Mouse (Mus musculus): Measurements from ENCODE around the gene Mdn1.

Mdn1 gene

DNA sequence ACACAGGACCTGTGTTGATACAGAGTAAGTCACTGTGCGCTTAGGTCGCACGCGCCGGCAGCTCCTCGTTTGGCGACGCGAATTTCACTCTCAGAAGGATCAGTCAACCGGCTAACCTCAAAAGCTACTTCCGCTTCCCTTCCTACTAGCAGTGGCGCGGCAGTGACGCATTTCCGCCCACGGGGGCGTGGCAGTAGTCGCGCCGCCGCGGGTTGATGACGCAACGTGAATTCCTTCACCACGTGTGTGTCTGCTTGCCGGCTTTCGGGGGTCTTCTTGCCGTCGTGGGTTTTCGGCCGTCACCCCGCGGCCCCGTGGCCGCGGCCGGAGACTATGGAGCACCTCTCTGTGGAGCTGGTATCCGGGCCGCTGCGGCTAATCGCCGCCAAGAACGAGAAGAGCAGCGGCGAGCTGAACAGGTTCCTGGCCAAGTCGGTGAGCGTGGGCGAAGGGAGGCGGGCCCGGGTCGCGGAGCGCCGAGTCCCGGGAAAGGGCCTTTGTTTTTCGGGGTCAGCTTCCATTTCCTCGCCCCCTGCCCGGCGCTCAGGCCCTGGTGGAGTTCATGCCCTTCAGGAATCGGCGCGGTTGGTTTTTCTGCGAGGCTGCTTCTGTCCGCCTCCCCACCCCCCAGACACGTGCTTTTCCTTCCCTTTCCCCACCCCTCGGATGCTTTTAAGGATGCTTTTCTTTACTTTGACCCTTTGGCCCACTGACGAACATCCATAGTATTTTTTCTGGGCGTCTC lies at the start of gene Mdn1:
Mdn1 (plus strand) TSS at position 202 of the 745 bp plus-strand sequence.
- DNase-seq: peak; percentile 96

DNA sequence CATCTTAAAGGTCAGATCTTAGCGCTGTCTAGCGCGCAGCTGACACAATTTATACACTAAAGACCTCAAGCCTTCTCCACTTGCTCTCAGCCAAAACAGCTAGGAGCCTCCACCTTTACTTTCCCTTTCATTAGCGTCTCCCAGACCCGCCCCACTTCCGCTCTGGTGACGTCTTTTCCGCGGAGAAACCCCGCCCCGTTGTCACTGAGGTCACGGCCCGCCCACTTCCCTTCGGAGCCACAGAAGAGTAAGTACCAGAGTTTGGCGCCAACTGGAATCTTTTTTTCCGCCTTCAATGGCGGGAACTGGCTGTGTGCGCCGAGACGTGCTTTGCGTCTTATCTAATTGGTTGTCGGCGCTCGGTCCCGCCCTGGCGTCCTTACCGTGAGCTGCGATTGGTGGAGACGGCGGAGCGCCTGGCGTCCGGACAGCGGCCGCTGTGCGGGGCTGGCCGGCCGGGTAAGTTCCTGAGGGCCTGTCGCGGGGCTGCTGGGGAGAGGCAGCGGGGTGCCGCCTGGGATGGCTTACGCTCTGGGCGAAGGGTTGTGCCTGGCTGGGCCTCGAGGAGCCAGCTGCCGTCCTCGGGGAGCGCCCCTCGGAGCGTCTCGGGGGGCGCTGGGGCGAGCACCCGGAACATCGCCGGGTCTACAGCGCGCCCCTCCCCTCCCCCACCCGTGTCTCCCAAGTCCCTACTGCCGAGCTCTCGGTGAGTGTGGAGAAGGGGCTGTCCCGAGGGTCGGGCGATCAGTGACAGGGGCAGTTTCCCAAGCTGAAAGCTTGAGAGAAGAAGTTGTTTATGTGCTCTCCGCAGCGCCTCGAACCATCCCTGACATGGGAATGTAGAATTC lies 41.7 kb upstream of the Mdn1 start, which contains the start of gene Casp8ap2:
Casp8ap2 (plus strand) TSS at position 418 of the 848 bp plus-strand sequence.
- peak; percentile 99 for DNase-seq

DNA sequence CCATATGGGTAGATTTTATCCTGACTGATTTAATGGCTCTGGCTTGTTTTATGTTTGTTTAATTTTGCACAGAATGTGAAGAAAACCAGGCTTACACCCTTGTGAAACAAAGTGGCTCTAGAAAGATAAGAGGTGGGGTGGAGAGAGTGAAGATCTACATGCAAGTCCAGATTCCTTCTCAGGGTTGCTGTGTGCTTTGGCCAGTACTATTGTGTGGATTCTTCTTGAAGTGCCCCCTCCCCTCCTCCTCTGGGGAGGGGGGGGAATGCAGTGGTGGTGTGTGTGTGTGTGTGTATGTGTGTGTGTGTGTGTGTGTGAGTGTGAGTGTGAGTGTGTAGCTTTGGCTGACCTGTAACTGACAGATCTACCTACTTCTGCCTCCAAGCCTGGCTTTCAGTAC lies 35.3 kb upstream of the Mdn1 start:
- no peak for DNase-seq

DNA sequence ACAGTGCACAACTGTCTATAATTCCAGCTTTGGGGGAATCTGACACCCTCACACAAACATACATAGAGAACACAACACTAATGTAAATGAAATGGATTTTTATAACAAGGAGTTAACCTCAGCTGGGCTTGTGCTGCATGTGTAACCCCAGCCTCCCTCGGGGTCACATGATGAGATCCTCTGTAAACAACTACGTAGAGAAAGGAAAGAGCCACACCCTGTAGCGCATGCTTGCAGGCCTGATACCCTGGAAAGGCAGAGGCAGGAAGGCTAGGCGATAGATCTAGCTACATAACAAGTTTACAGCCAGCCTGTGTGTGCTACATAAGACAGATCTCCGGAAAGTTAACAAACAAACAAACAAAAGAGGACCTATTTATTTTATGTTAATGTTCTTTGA lies 5.2 kb upstream of the Mdn1 start:
- no peak for DNase-seq

DNA sequence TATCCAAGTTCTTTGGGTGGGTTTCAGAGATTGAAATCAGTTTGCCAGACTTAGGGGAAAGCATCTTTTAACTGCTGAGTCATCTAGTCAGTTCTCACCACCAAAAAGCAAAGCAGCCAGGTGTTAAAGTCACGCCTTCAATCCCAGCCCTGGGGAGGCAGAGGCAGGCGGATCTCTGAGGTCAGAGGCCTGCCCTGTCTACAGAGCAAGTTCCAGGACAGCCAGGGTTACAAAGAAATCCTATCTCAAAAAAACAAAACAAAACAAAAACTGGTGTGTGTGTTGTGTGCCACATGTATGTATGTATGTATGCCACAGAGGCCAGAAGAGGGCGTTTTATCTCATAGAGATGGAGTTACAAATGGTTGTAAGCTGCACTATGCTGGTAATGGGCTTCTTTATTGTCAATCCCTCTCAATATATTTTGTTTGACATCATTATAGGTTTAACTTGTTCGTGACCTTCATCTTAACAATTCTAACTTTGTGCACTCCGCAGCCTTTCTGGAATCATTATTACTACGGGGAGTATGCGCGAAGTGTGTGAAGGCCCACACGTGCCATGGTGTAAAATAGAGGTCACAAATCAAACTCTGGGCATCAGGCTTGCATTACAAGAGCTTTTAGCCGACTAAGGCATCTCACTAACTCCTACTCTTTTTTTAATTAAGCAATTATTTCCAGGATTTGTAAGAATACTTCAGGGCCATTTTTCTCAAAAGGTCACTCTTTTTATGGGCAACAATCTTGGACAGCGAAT lies 594 bp upstream of the Mdn1 start:
- peak; percentile 1 for DNase-seq

DNA sequence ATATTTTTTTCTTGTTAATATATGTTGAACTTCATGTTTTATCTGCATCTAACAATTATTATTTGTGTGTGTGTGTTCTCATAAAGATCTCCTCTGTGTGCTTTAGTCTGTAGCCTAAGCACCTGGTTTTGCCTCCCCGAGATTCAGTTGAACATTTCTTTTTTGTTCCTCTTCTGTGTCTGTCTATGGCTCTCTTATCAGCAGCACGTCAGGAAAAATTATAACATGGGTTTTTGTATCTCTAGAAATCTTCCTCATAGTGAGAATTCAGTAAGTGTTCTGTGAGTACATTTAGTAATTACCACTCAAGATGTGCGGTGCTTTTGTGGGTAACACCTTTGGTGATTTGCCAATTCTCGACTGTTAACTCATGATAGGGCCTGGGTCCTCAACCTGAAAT lies 8.9 kb downstream of the Mdn1 start:
- DNase-seq: no peak

DNA sequence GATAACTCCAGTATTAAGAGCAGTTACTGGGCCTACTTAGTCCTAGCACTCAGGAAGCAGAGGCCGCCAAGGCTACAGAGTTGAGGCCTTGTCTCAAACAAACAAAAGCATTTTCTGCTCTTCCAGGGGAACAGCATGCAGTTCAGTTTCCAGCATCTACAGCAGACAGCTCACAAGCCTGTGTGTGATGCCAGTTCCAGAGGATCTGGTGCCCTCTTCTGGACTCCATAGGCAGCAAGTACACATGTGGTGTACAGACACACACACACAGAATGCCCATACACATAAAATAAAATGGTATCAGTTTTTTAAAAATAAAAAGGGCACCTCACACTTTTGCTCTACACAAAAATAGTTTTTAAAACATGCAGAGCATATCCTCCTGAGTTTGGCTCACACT lies 11.4 kb downstream of the Mdn1 start:
- no peak for DNase-seq

DNA sequence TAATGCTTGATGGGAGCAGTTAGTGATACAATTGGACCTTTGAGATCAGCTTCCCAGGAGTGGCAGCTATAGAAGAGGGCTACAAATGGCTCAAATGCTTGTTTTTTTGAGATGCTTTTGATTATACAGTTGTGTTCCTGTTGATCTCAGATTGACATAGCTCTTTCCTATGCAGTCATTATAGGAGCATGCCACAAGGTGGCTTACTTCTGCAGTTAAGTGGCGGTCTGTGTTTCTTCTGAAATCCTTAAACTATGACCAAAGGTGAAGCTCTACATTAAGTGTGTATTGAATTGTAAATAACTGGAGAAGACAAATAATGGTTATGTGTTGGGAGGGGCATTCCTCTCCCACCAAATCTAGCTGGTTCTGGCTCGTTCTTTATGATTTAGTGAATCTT lies 12.9 kb downstream of the Mdn1 start:
- no peak for DNase-seq

DNA sequence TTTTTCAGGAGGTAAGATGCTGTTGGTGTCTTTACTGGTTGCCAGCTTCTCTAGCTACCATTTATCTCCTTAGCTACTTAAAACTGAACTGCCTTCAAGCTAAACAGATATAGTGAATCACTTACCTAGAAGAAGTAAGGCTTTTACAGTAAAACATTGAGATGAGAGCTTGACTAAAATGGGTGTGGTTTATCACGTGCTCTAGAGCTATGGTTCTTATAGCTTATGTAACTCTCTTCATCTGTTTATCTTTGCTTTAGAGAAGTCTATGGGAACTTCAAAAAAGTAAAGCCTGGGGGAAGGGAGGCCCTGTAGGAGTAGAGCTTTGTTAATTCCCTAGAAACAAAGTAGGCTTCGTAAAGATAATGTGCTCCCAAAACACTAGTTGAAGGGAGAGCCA lies 17.1 kb downstream of the Mdn1 start:
- no peak for DNase-seq

DNA sequence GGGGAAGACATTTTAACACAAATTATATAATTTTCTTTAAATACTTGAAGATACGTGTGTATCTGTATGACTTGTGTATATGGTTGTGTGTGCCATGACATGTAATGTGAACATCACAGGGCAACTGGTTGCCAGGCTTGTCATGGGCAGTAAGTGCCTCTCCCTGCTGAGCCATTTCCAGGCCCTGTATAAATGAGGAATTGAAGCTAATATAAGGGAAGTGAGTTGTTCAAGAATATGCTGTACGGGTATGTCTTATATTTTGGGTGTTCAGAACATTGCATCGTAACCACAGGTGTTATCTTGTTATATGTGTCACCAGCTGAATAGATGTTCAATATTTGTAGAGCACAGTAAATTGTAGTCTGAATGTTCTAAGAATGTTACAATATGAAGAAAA lies 20.6 kb downstream of the Mdn1 start:
- no peak for DNase-seq

DNA sequence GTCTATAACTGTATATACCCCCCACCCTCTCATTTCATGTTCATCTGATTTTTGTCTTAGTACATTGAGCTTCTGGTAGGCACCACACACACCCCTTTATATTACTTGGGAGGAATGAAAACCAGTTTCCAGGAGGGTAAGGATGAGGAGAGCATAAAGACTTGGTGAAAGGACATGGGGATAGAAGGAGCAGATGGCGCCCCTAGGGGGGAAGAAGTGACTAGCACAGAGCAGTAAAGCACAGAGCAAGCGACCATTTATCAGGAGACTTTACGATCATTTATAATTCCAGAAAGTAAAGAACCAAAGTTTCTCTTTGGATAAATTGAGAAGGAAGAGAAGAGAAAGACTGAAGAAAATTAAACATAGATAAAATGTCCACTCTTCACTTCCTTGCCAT lies 23.9 kb downstream of the Mdn1 start:
- DNase-seq: no peak

DNA sequence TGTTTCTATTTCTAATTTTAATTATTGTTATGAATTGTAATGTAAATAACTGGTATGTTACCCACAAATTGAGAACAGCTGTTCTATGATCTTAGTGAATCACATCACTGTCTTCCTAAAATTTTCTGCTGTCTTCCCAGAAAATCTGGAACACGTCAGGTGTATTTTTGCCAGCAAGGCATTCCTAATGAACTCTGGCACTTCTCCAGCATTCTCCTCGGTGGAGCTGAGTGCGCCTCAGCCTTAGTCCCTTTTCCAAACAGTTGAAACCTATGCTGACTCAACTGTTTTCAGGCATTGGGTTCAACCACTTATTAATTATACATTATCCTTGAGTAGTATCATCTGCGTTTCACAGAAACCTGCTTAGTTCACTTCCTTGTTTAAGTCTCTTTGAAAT lies 25.6 kb downstream of the Mdn1 start:
- DNase-seq: peak; percentile 14

DNA sequence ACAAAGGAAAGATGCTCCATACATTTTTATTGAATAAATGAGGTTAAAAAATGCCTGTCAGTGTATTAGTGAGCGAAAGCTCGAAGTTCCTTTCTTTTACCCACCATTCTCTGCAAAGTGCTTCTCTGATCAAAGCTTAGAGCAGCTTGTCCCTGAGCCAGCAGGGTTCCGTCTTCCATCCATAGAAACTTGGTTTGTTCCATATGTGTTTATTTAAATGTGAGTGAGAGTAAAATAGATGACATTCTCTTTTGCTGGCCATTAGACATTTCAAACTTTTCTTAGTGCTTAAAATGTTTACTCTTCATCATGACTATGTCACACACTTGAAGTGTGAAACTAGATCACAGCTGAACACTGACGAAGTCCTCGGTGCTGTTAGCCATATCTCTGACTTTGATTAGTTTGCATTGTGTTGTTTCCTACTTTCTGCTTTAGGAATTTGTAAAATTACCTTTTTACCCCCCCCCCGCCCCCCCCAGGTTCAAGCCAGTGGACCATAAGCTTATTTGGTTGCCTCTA lies 26.2 kb downstream of the Mdn1 start:
- DNase-seq: no peak

DNA sequence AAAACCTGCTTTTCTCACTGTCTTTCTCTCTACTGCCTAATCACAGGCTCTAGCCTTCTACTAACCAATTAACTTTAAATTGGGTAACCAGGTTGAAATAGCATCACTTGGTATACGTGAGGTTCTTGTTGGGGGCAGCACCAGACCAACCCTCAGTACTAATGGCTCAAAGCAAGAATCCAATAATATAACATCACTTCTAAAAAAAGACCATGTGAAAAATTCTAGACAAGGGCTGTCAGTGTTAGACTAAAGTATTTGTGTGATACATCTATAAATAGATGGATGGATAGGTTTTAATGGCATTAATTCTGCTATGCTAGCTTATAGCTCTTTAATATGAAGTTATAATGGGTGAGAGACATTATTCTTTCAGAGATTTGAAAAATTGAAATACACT lies 60.8 kb downstream of the Mdn1 start:
- DNase-seq: no peak

DNA sequence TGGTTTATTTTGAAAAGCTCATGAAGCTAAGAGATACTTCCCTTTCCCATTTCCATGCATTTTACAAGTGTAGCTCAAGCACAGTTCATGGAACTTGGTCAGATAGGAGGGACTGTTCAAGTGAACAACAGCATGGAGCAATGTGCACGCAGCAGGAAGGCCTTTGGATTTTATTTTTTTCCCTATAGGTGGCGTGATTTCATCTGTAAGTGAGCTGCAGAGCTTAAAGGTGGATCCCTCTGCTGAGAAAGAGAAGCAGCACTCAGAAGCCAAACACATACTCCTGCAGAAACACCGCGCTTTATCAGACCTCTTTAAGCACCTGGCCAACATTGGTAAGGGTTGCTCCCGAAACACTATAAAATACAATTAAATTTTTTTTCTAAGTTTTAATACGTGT lies 88.5 kb downstream of the Mdn1 start:
- DNase-seq: no peak

DNA sequence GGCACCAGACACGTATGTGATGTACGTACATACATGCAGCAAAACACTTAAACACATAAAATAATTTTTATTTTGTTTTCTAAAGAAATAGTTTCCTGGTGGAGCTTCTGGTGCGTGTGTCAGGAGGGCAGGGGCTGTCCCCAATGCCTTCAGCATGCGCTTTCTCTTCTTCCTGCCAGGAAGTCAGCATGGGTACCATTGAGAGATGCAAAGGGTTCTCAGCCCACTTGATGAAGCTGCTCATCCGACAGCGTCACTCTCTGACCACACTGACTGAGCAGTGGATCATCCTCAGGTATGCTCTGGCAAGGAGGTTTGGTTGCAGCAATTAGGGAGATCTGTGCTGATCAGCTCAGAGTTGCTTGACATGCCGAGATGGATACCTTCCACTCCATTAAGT lies 91.5 kb downstream of the Mdn1 start:
- DNase-seq: no peak

DNA sequence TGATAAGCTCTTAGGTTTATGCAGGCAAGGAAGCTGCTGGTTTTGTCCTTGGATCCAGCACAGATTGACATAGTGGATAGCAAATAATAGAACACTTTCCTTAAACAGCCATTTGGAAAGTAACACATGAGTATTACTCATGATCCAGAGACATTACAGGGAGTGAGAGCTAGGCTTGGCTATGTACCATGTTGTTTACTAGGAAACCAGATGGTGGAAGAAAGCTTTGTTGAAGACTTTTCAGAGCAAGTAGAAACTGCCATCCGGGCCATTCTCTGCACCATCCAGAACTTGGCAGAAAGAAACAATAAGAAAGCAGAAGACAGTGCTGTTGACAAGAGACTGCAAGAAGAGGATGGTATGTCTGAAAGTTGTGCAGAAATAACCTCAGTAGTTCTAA lies 93.8 kb downstream of the Mdn1 start:
- DNase-seq: no peak

DNA sequence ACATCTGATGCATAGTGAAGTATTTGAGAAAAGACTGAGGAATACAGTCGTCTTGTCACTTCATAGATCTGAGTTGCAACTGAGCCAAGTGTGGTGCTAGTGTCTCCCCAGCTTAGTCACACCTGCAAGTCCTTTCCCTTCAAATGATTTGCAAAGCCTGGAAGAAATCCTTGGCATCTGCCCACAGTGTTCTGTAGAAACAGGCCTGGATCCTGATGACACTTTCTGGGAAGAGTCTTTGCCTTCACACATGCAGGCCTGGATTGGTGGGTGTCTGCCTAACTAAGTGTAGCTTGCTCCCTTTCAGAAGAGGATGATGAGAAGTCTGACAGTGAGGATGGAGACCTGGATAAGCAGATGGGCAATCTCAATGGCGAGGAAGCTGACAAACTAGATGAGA lies 100.5 kb downstream of the Mdn1 start:
- DNase-seq: no peak

DNA sequence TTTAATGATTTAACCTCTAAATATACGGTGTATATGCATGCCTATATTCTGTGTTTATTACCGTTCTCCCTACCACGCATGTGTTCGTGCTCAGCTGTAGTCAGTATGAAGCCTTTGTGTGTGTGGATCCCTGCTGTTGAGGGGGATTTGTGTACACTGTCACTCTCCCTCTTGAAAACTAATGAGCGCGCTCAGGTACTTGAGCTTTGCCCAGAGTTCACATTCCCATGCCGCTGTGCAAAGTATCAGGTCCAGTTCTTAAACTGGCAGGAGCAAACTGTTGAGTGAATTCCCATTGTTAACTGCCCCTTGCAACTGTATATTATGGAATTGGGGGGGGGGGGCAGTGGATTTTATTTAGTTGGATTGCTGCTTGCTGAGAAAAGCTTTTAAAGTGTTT lies 110.6 kb downstream of the Mdn1 start:
- DNase-seq: peak; percentile 17

DNA sequence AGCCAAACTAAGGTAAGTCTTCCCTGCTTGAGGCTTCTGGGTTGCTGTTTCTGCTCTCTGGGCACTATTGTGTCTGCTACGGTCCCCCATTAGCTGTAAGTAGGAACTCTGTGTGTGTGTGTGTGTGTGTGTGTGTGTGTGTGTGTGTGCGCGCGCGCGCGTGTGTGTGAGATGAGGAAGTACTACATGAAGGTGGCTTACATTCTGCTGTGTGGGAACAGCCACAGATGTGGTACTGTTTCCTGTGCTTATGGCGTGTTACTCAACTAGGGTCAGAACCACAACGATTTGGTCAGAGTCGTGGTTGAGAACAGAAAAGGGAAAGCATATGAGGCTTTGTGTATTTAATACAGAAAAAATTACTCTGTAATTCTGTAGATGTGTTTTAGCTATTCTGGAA lies 111.1 kb downstream of the Mdn1 start:
- DNase-seq: no peak

DNA sequence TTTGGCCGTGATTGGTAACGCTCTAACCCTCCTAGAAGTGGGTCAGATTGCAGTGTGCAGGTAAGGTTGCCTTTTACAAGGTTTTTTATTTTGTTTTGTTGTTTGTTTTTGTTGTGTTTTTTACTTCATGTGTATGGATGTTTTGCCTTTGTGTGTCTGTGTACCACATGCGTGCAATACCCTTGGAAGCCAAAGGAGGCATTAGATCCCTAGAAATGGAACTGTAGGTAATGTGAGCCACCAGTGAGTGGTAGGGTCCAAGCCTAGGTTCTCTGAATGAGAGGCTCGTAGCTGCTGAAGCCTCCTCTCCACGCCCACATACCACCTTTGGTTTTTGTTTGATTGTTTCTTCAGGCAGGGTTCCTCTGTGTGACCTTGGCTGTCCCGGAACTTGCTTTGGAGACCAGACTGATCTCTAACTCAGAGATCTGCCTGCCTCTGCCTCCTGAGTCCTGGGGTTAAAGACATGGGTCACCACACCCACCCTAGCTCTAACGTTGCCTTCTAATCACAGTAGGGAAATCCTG lies 113.4 kb downstream of the Mdn1 start:
- no peak for DNase-seq

DNA sequence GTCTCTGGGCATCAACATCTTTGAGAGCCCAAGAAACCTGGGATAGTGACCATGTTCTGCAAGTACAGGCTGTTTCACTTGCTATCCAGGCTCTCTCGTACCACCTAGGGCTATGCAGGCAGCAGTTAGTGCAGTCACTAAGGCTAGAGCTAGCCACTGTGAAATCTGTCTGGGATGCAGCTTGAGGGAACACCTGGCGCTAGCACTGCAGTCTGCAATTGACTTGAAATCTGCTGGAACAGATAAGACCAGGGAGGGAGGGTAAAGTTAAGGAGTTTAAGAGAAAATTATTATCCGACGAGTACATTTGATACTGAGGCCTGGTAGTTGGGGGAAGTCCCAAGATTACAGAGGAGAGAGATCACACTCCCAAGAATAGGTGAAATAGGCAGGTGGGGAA lies 123.1 kb downstream of the Mdn1 start:
- no peak for DNase-seq

DNA sequence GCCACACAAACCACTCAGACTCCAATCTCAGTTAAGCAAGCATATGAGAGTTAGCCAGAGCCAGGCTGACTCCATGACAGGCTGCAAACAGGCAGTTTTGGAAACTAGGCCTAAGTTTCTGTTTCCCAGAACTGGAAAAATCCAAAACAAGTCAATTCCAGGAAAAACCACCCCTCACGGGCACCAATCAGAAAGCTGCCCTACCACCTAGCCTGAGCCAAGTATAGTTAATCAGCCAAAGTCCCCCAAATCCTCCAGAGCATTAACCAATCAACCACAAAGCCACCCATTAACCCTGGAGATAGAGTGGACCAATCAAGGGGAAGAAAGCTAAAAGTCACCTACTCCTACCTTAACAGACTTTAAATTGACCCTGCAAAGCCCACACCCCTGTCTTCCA lies 130.2 kb downstream of the Mdn1 start:
- no peak for DNase-seq

Data from kidney, postnatal 14 days (tissue).